Mouse (Mus musculus): Measurements from ENCODE around the gene Ripor2. TPM values are rescaled to one million over a fixed set of nuclear protein-coding genes. Genes with fewer than 3 reads are reported as not detected.
"Not testable (repeated sequence)": the region's sequence is repeated elsewhere in the genome, so short reads cannot be mapped to it uniquely, and the experiment has no call there.

Gene Ripor2
- polyA plus RNA-seq, 1 experiment, result 1.5 TPM

DNA sequence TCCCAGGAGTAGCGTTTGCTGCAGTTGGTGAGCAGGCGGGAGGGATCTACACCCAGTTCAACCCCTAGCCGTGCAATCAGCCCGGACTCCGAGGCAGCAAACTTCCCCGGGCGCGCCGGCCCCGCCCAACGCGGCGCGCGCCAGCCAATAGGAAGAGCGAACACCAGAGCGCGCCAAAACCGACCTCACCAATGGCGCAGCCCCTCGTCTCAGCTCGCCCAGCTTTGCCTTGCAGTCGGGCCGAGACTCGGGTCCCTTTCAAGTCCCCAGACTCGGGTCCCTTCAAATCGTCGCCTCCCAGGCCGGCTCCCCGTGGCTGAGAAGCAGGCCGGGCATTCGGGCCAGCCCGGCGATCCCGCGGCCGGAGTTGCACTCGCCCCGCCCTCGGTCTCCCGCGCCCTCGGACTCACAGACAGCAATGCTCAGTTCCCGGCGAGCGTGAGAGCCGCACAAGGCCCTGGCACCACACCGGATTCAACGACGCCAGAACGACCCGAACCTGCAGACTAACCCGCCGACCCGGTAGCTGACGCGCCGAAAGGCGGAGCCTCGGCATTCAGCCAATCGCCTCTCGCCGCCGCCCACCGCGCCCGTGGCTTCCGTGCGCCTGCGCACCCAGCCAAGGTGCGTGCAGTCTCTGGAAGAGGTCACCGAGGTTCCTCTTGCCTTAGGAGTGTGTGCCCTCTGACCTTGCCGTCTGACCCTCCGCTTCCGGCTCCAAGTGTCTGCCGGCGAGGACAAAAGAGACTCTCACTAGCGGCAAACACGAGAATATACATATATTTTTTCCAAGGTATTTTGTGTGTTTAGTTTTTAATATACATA, 179.6 kb downstream of the Ripor2 start, which contains the start of gene Gmnn:
Gene Gmnn (minus strand): TSS at position 521 of the 825 bp plus-strand sequence.
- peak; percentile 78 for DNase-seq (ENCODE audit: low spot score)

DNA sequence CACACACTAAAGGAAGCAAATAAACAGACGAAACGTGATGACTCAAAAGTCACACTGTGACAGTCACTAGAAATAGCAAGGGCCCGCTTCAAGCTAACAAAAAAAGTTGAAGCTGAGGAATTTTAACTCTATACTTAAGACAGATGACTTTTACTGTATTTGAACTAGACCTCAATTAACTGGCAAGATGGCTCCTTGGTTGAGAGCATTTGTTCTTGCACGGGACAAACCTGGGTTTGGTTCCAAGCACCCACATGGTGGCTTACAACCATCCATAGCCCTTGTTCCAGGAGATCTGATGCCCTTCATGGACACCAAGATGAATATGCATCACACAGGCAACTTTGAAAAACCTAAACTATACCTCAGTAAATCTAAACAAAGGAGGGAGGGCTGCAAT, 180.3 kb downstream of the Ripor2 start:
- no peak for DNase-seq (ENCODE audit: low spot score)

GRCm38 (mm10) chr13:24767809-24768208, 185.8 kb downstream of the Ripor2 start:
- DNase-seq (ENCODE audit: low spot score), result not testable (repeated sequence)

DNA sequence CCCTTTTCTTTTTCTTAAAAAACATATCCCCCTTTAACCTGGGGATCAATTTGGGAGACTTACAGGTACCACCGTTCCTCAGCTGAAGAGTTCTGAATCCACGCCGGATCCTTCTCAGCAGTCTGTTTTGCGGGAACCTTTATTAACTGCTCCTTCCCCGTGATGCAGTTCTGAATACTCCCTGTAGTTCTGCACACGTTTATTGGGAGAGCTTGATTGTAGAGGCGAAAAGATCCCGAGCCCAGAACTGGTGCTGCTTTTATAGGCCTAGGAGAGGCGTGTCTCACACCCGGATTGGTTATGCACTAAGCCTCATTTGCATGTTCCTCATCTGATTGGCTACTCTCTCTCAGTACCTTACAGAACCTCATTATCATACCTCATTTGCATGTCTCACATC, 189.5 kb downstream of the Ripor2 start:
- not testable (repeated sequence) for DNase-seq (ENCODE audit: low spot score)

- no peak for DNase-seq (ENCODE audit: low spot score)
Measured at GRCm38 (mm10) chr13:24776146-24776844, 194.3 kb downstream of the Ripor2 start.

DNA sequence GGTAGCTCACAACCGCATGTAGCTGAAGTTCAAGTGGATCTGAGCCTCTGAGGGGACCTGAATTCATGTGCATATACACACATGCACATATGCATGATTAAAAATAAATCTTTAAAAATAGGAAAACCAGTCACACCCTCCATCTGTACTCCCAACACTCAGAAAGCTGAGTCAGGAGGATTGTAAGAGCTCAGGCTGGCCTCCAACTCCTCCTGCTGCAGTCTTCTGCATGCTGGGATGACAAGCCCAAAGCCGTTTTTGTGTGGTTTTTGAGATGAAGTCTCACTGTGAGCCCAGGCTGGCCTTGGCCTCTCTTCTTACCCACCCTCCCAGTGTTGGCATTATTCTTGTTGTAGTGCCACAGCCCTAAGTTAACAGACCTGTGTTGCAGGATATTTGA, 196.0 kb downstream of the Ripor2 start:
- no peak for DNase-seq (ENCODE audit: low spot score)

DNA sequence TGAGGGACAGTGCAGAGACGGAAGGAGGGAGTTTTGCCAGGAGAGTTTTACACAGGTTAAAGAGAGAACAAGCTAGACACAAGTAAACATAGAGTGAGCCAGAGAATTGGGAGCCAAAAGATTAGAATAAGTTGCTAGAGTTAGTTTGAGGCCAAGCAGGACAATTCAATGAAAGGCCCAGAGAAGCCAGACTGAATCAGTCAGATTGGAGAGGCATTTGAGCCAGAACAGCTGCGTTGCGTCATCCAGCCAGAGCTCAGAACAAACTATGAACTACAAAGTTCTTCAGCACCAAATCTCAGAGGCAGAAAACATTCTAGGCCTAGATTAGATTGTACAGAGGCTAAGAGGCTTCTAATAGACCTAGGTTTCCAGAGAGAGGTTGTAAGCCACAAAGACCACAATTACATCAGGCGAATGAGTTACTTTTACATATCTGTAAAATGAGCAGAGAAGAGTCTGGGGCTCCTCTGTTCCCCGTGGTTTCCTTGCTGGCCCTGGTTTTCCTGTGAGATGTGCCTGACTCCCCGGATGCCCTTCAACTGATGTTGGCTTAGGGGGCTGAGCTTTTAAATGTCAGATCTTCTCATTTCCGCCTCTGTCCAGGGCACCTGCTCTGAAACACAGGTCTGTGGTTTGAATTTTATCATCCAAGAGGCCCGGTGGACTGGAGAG, 196.9 kb downstream of the Ripor2 start:
- DNase-seq (ENCODE audit: low spot score), result no peak

DNA sequence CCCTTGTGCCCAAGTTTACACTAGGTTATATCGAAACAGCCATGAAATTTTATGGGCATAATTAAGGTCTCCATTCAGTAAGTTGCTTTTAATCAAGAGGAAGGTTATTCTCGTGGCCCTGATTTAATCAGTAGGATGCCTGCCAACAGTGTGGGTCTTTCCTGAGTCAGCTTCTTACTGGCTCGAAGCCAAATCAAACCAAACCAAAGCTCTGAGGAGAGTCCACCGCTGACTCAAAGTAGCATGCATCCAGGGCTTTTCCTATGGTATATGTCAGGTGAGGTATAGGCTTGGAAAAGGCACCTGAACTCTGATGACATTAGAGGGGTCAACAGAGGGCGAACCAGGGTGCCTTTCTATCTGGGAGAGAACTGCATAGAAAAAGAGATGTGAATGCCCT, 199.9 kb downstream of the Ripor2 start:
- DNase-seq (ENCODE audit: low spot score), result no peak

Other genes starting within 250 kb of the Ripor2 start
- not detected in 2 replicates for gene Armh2, start 159.0 kb downstream of the Ripor2 start, polyA plus RNA-seq (2012; rRNA removed)
- gene Gmnn, start 179.7 kb downstream of the Ripor2 start, polyA plus RNA-seq (2012; rRNA removed), result 7.9 and 9.8 TPM in 2 replicates
- 92.9 and 97.0 TPM in 2 replicates for gene BC005537, start 219.5 kb downstream of the Ripor2 start, polyA plus RNA-seq (2012; rRNA removed)
- 94.5 and 97.4 TPM in 2 replicates for gene Acot13, start 249.4 kb downstream of the Ripor2 start, polyA plus RNA-seq (2012; rRNA removed)
- 22.0 and 28.7 TPM in 2 replicates for gene Tdp2, start 249.5 kb downstream of the Ripor2 start, polyA plus RNA-seq (2012; rRNA removed)